Mouse (Mus musculus): ENCODE measurements at regions not wholly inside any gene's neighbourhood (a gene's known extent, or its start where the extent isn't known, plus 50 kb on each side); places are given as distances from the start of the nearest gene placed in this dataset.

- no peak for DNase-seq (ENCODE audit: low spot score)
These were observed 348.9 kb downstream of the Cd83 start for GRCm38 (mm10) chr13:44133436-44133835.

GRCm38 (mm10) chr13:44141181-44141580, 356.6 kb downstream of the Cd83 start:
- DNase-seq (ENCODE audit: low spot score), result no peak

GRCm38 (mm10) chr13:44145441-44145840, 360.9 kb downstream of the Cd83 start:
- no peak for DNase-seq (ENCODE audit: low spot score)

- no peak for DNase-seq (ENCODE audit: low spot score)
These were observed 363.3 kb downstream of the Cd83 start for GRCm38 (mm10) chr13:44147841-44148240.

- no peak for DNase-seq (ENCODE audit: low spot score)
These were observed 364.9 kb downstream of the Cd83 start for GRCm38 (mm10) chr13:44149499-44149898.

GRCm38 (mm10) chr13:44151526-44151925, 367.0 kb downstream of the Cd83 start:
- DNase-seq (ENCODE audit: low spot score), result no peak

GRCm38 (mm10) chr13:44152806-44153613, 368.4 kb downstream of the Cd83 start:
- DNase-seq (ENCODE audit: low spot score), result no peak

- no peak for DNase-seq (ENCODE audit: low spot score)
These were observed 369.2 kb downstream of the Cd83 start for GRCm38 (mm10) chr13:44153784-44154183.

- DNase-seq (ENCODE audit: low spot score), result no peak
These were observed 371.4 kb downstream of the Cd83 start for GRCm38 (mm10) chr13:44155956-44156355.

- no peak for DNase-seq (ENCODE audit: low spot score)
These were observed 372.0 kb downstream of the Cd83 start for GRCm38 (mm10) chr13:44156546-44156945.

- no peak for DNase-seq (ENCODE audit: low spot score)
These were observed 372.7 kb downstream of the Cd83 start for GRCm38 (mm10) chr13:44157236-44157635.

- DNase-seq (ENCODE audit: low spot score), result no peak
These were observed 373.8 kb downstream of the Cd83 start for GRCm38 (mm10) chr13:44158364-44158763.

GRCm38 (mm10) chr13:44159346-44159745, 374.8 kb downstream of the Cd83 start:
- DNase-seq (ENCODE audit: low spot score), result no peak

- DNase-seq (ENCODE audit: low spot score), result no peak
These were observed 380.2 kb downstream of the Cd83 start for GRCm38 (mm10) chr13:44164746-44165145.

- no peak for DNase-seq (ENCODE audit: low spot score)
These were observed 382.6 kb downstream of the Cd83 start for GRCm38 (mm10) chr13:44167186-44167585.

GRCm38 (mm10) chr13:44168186-44168585, 383.6 kb downstream of the Cd83 start:
- DNase-seq (ENCODE audit: low spot score), result no peak

- no peak for DNase-seq (ENCODE audit: low spot score)
These were observed 387.1 kb downstream of the Cd83 start for GRCm38 (mm10) chr13:44171639-44172038.

GRCm38 (mm10) chr13:44172701-44173100, 388.1 kb downstream of the Cd83 start:
- no peak for DNase-seq (ENCODE audit: low spot score)

- DNase-seq (ENCODE audit: low spot score), result no peak
These were observed 389.7 kb downstream of the Cd83 start for GRCm38 (mm10) chr13:44174236-44174635.

GRCm38 (mm10) chr13:44175300-44176036, 390.9 kb downstream of the Cd83 start:
- no peak for DNase-seq (ENCODE audit: low spot score)

GRCm38 (mm10) chr13:44176121-44176520, 391.5 kb downstream of the Cd83 start:
- DNase-seq (ENCODE audit: low spot score), result no peak

GRCm38 (mm10) chr13:44178006-44178405, 393.4 kb downstream of the Cd83 start:
- no peak for DNase-seq (ENCODE audit: low spot score)

GRCm38 (mm10) chr13:44180384-44180783, 395.8 kb downstream of the Cd83 start:
- DNase-seq (ENCODE audit: low spot score), result no peak
